Mouse (Mus musculus) intestine, postnatal 0 days (tissue): Measurements from ENCODE around the gene Msln. TPM values are rescaled to one million over a fixed set of nuclear protein-coding genes. Genes with fewer than 3 reads are reported as not detected.

Source experiments
- ATAC-seq: fragments of 200-750 bp; cut with Nextera tagmentation; 2 replicates; pipeline ENCODE4 v1.8.0; 2017; ENCODE audit warnings: mild to moderate bottlenecking, moderate TSS enrichment, moderate library complexity
- H3K27ac ChIP-seq: fragments of 300-500 bp; sonication (generic); 2 replicates; pipeline ENCODE4 v1.5.1; 2014; ENCODE audit warnings: mild to moderate bottlenecking, low read depth, low read length, moderate library complexity
- H3K27me3 ChIP-seq: fragments of 300-500 bp; sonication (generic); replicated peaks from 2 replicates; pipeline ENCODE4 v1.6.1; 2014; ENCODE audit warnings: low read length, mixed read lengths; ENCODE audit not compliant: control insufficient read depth, insufficient read depth
- H3K36me3 ChIP-seq: fragments of 300-500 bp; sonication (generic); 2 replicates; pipeline ENCODE4 v1.6.1; 2014; ENCODE audit warnings: mild to moderate bottlenecking, moderate library complexity; ENCODE audit not compliant: control insufficient read depth, insufficient read depth
- H3K4me1 ChIP-seq: fragments of 300-500 bp; sonication (generic); replicated peaks from 2 replicates; pipeline ENCODE4 v1.6.1; 2014; ENCODE audit warnings: antibody characterized with exemption, low read length, mixed read lengths; ENCODE audit not compliant: control insufficient read depth, insufficient read depth
- H3K4me2 ChIP-seq: fragments of 300-500 bp; sonication (generic); replicated peaks from 2 replicates; pipeline ENCODE4 v1.6.1; 2014; ENCODE audit warnings: low read depth, mild to moderate bottlenecking, moderate library complexity
- H3K4me3 ChIP-seq: fragments of 300-500 bp; sonication (generic); 2 replicates; pipeline ENCODE4 v1.5.1; 2014; ENCODE audit warnings: low read depth, low read length
- H3K9ac ChIP-seq: fragments of 300-500 bp; sonication (generic); 2 replicates; pipeline ENCODE4 v1.6.1; 2014; ENCODE audit warnings: mild to moderate bottlenecking, low read depth, low read length
- H3K9me3 ChIP-seq: fragments of 300-500 bp; sonication (generic); 2 replicates; pipeline ENCODE4 v1.6.1; 2016; ENCODE audit warnings: mixed run types; ENCODE audit not compliant: control insufficient read depth
- CTCF ChIP-seq: sonication (generic); IDR thresholded peaks from 2 replicates; pipeline ENCODE4 v1.5.1; 2016; ENCODE audit warnings: low read depth, mild to moderate bottlenecking, control low read depth, antibody characterized with exemption, moderate library complexity
- WGBS: fragments of 180-500 bp; shearing (Covaris S2); extraction: QIAGEN DNeasy Blood & Tissue Kit; methylation state at CpG from one replicate; pipeline ENCODE4 v1.1.7; 2014; 5-methylcytosine and 5-hydroxymethylcytosine counted together
- polyA plus RNA-seq: library from polyadenylated mRNA; unstranded; fragments of >200 nt; fragmentation: Nextera tagmentation; extraction: Ambion mirVana; gene quantifications from 2 replicates; pipeline ENCODE4 v1.2.1, GENCODE M21; 2015

Msln gene
- polyA plus RNA-seq, 1 experiment from 2014 or later = 48.2 TPM

GRCm38 (mm10) chr17:25760148-25760547 is 6.0 kb upstream of the Msln start:
- Histone ChIP-seq H3K4me2 (no peak overlapping the region), H3K4me3 (no peak overlapping the region), H3K9me3 (no peaks in the 10 kb centered on the region), H3K9ac (no peak overlapping the region), H3K27ac (no peak overlapping the region), H3K4me1 (no peaks in the 10 kb centered on the region), H3K27me3 (no peaks in the 10 kb centered on the region), H3K36me3 (no peaks in the 10 kb centered on the region)
- TF ChIP-seq CTCF = no peak
- ATAC-seq = no peak
- 69% methylated on average over 8 of the region's 8 CpGs for WGBS

GRCm38 (mm10) chr17:25757691-25758090 is 3.5 kb upstream of the Msln start:
- no peak for TF ChIP-seq CTCF
- H3K27ac ChIP-seq = no peak overlapping the region
- no peaks in the 10 kb centered on the region for H3K9me3 ChIP-seq
- H3K4me3 ChIP-seq = no peak overlapping the region
- no peak overlapping the region for H3K9ac ChIP-seq
- no peak overlapping the region for H3K4me2 ChIP-seq
- no peaks in the 10 kb centered on the region for H3K36me3 ChIP-seq
- ATAC-seq = no peak
- no peaks in the 10 kb centered on the region for H3K27me3 ChIP-seq
- 57% methylated on average over 3 of the region's 3 CpGs for WGBS
- H3K4me1 ChIP-seq = no peaks in the 10 kb centered on the region

DNA sequence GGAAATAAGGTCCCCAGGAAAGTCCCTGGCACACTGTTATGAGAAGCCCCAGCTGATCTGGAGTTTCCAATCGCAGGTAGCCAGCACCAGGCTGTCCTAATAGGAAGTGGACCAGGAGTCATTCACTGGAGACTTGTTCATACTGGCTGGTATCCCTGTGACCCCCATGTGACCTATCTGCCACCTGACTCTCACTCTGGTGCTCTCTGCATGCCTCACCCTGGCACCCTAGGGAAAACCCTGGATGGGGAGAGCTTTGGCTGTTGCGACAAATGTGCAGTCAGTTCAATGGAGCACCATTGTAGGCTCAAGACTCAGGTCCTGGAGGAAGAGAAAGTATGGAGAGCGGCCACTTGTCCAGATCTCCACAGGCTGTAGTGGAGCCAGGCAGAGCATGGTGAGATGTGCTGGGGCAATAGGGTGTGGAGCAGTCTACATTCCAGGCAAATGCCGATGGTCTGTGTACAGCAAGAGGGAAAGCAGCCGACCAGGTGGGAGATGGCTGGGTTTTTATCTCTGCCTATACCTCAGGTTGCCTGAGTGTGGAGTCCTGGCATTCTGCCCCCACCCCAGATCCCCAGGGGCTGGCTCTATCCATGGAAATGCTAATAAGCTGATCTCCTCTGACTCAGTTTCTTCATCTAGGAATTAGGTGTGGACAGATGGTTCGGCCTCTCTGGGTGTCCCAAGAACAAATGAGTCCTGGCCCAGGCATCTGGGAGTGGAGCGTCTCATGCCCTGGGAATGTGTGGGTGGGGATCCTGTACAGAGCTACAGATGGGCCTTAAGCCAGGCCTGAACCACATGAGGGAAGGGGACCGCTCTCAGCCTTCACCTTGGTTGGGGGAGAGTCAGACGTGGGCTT is 2.4 kb upstream of the Msln start:
- Histone ChIP-seq H3K4me3 (no peak overlapping the region), H3K36me3 (no peaks in the 10 kb centered on the region), H3K9me3 (no peaks in the 10 kb centered on the region), H3K9ac (no peak overlapping the region), H3K27me3 (no peaks in the 10 kb centered on the region), H3K4me2 (no peak overlapping the region), H3K27ac (no peak overlapping the region), H3K4me1 (no peaks in the 10 kb centered on the region)
- TF ChIP-seq CTCF = no peak
- peak; percentile 46 for ATAC-seq
- 59% methylated on average over 9 of the region's 9 CpGs for WGBS

GRCm38 (mm10) chr17:25755627-25756377 is 1.6 kb upstream of the Msln start:
- WGBS = 17% methylated on average over 4 of the region's 4 CpGs
- Histone ChIP-seq H3K4me1 (no peaks in the 10 kb centered on the region), H3K27ac (no peak overlapping the region)

GRCm38 (mm10) chr17:25755086-25755485 is 908 bp upstream of the Msln start:
- Histone ChIP-seq H3K4me1 (no peaks in the 10 kb centered on the region), H3K4me3 (no peak overlapping the region), H3K27me3 (no peaks in the 10 kb centered on the region), H3K27ac (no peak overlapping the region), H3K36me3 (no peaks in the 10 kb centered on the region), H3K9me3 (no peaks in the 10 kb centered on the region), H3K4me2 (no peak overlapping the region), H3K9ac (no peak overlapping the region)
- WGBS = 80% methylated on average over 4 of the region's 4 CpGs
- no peak for ATAC-seq
- TF ChIP-seq CTCF = no peak

More at GRCm38 (mm10) chr17:25755627-25756377, 1.6 kb upstream of the Msln start:
- H3K36me3 ChIP-seq = no peaks in the 10 kb centered on the region
- H3K9ac ChIP-seq = no peak overlapping the region
- H3K4me3 ChIP-seq = no peak overlapping the region
- H3K27me3 ChIP-seq = no peaks in the 10 kb centered on the region
- H3K4me2 ChIP-seq = no peak overlapping the region
- TF ChIP-seq CTCF = no peak
- ATAC-seq = peak; percentile 42; the same call in 1 of the 2 replicates
- H3K9me3 ChIP-seq = no peaks in the 10 kb centered on the region

DNA sequence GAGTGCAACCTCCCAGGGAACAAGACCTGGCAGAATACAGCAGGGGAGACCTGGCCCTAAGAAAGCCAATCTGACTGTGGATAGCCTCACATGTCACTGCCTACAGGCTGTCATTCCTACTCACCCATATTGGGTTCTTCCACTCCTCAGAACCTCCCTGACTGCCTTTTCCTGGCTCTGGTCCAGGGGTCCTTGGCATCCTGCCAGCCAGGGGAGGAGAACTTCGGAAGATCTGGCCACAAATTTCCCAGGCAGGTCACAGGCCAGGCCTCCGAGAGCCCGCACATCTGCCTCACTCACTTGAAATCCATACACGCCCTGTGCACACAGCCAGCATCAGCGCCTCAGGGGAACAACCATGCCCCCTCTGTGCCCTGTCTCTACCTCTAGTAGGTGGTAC is 2.7 kb downstream of the Msln start:
- Histone ChIP-seq H3K9me3 (no peaks in the 10 kb centered on the region), H3K27ac (no peak overlapping the region), H3K9ac (no peak overlapping the region), H3K36me3 (no peaks in the 10 kb centered on the region), H3K4me3 (no peak overlapping the region), H3K27me3 (no peaks in the 10 kb centered on the region), H3K4me2 (no peak overlapping the region), H3K4me1 (no peaks in the 10 kb centered on the region)
- 33% methylated on average over 5 of the region's 5 CpGs for WGBS
- ATAC-seq = no peak
- no peak for TF ChIP-seq CTCF
